Mouse (Mus musculus) CH12.LX (cell line): ENCODE measurements around the gene Grb10.

ENCODE experiments used
- CHD2 ChIP-seq: IDR thresholded peaks from 2 replicates; pipeline ENCODE4 v1.6.1; 2011; ENCODE audit warnings: low read length, improper control_type of control experiment
- CTCF ChIP-seq, 2 experiments: IDR thresholded peaks in 1 of 2; conservative IDR thresholded peaks in 1 of 2; 2 replicates each; pipeline ENCODE4 v1.5.1; 2011 to 2012; ENCODE audit warnings: low read depth in 2 of 2, low read length in 2 of 2, improper control_type of control experiment in 1 of 2, inconsistent platforms in 1 of 2, mild to moderate bottlenecking in 1 of 2, moderate library complexity in 1 of 2
- EP300 ChIP-seq: IDR thresholded peaks from 2 replicates; pipeline ENCODE4 v1.6.1; 2011; ENCODE audit warnings: low read length, improper control_type of control experiment
- JUND ChIP-seq: conservative IDR thresholded peaks from 2 replicates; pipeline ENCODE4 v1.6.1; 2011; ENCODE audit warnings: low read depth, low read length, improper control_type of control experiment
- MAZ ChIP-seq: IDR thresholded peaks from 2 replicates; pipeline ENCODE4 v1.6.1; 2012; ENCODE audit warnings: low read depth, mild to moderate bottlenecking, inconsistent platforms, low read length, improper control_type of control experiment, moderate library complexity
- MYC ChIP-seq: IDR thresholded peaks from 2 replicates; pipeline ENCODE4 v1.6.1; 2011; ENCODE audit warnings: low read depth, mild to moderate bottlenecking, improper control_type of control experiment, low read length
- PAX5 ChIP-seq: IDR thresholded peaks from 2 replicates; pipeline ENCODE4 v1.6.1; 2012; ENCODE audit warnings: low read length, inconsistent platforms, mixed read lengths
- POLR2A ChIP-seq: IDR thresholded peaks from 2 replicates; pipeline ENCODE4 v1.6.1; 2011; ENCODE audit warnings: low read depth, mild to moderate bottlenecking, improper control_type of control experiment, low read length
- POLR2AphosphoS2 ChIP-seq: IDR thresholded peaks from 2 replicates; pipeline ENCODE4 v1.6.1; 2011; ENCODE audit warnings: low read depth, low read length, improper control_type of control experiment
- RCOR1 ChIP-seq: conservative IDR thresholded peaks from 2 replicates; pipeline ENCODE4 v1.6.1; 2012; ENCODE audit warnings: low read depth, mild to moderate bottlenecking, inconsistent platforms, low read length, improper control_type of control experiment
- USF1 ChIP-seq: IDR thresholded peaks from 2 replicates; pipeline ENCODE4 v1.6.1; 2014; ENCODE audit warnings: low read depth, mild to moderate bottlenecking, inconsistent platforms, low read length, improper control_type of control experiment
- ZC3H11A ChIP-seq: IDR thresholded peaks from 2 replicates; pipeline ENCODE4 v1.6.1; 2012; ENCODE audit warnings: low read depth, mild to moderate bottlenecking, inconsistent platforms, low read length, improper control_type of control experiment
- ZKSCAN1 ChIP-seq: IDR thresholded peaks from 2 replicates; pipeline ENCODE4 v1.6.1; 2012; ENCODE audit warnings: low read depth, inconsistent platforms, low read length, improper control_type of control experiment, borderline replicate concordance
- ZMIZ1 ChIP-seq: IDR thresholded peaks from 2 replicates; pipeline ENCODE4 v1.6.1; 2012; ENCODE audit warnings: low read depth, mild to moderate bottlenecking, inconsistent platforms, low read length, improper control_type of control experiment

- TF ChIP-seq ZMIZ1 (no peak), USF1 (no peak), POLR2A (no peak), MYC (no peak), ZC3H11A (no peak), EP300 (no peak), PAX5 (no peak), POLR2AphosphoS2 (no peak; the same call in 1 of the 2 replicates), MAZ (no peak), CHD2 (no peak), CTCF (conservative IDR thresholded peaks at IDR 0.05 in 1 of 2, IDR thresholded peaks at IDR 0.05 in 1 of 2; ENCODE audit: low read depth in 2 of 2, low read length in 2 of 2) (no peak), RCOR1 (no peak), JUND (no peak), ZKSCAN1 (no peak)
These were observed 106.2 kb downstream of the Grb10 start for GRCm38 (mm10) chr11:11932102-11932789.
